Mouse (Mus musculus) frontal cortex, postnatal 25 days (tissue): ENCODE measurements at regions not wholly inside any gene's neighbourhood (a gene's known extent, or its start where the extent isn't known, plus 50 kb on each side); places are given as distances from the start of the nearest gene placed in this dataset.

Source experiments
- DNase-seq, 2 experiments: peaks; one replicate each; pipeline ENCODE4 v3.0.0; 2022; ENCODE audit warnings: low spot score in 2 of 2

DNA sequence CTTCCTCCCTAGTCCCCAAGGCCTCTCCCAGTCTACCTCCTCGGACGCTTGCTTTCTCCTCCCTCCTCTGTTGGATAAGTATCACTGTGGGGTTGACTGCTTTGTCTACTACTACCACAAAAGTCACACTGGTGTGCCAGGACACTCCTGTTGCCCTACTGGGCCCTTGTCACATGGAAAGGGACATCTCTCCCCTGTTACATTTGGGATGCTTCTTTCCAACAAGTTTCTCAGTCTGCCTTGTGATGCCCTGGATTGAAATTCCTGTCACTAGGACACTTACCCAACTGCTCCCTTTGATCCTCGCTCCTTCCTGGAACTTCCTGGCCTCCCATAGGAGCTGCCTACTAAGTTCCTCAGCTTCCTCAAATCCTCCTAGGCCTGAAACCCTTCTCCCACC lies 501.9 kb upstream of the Nox3 start:
- no peak for DNase-seq

DNA sequence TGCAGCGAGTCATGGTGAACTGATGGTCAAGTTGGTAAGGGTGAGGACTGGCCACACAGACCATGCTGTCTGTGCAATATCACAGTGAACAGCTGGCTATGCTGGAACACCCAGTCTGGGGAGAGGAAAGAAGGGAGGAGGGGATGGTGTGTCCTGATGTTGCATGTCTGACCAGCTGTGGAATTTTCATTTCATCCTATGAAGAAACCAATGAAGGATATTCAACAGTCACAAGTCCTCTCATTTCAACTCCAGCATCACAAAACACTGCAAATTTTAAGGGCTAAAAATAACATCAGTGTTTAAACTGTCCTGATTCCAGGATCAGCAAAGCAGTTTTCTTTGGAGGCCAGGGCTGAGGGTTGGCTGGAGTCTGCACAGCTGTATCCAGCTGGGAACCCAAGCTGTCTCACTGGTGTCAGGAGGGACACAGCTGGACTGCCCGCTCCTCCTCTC lies 503.7 kb upstream of the Nox3 start:
- no peak for DNase-seq

DNA sequence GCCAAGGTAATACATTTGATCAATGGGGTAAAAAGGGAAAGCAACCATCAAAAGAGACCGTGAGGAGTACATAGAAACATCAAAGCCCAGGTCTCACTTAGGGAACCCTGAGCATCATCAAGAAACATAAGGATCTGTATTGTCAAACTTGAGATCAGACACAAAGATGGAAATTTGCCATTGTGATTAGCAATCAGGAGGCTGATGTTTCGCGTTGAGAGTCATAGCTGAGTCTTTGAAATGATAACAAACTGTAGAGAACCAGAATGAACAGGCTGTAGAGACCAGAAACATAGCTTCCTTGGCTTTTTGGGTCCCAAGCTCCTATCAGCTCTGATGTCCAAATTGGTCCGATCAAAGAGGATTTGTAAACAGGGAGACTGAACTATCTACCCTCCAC lies 505.2 kb upstream of the Nox3 start:
- DNase-seq = no peak

DNA sequence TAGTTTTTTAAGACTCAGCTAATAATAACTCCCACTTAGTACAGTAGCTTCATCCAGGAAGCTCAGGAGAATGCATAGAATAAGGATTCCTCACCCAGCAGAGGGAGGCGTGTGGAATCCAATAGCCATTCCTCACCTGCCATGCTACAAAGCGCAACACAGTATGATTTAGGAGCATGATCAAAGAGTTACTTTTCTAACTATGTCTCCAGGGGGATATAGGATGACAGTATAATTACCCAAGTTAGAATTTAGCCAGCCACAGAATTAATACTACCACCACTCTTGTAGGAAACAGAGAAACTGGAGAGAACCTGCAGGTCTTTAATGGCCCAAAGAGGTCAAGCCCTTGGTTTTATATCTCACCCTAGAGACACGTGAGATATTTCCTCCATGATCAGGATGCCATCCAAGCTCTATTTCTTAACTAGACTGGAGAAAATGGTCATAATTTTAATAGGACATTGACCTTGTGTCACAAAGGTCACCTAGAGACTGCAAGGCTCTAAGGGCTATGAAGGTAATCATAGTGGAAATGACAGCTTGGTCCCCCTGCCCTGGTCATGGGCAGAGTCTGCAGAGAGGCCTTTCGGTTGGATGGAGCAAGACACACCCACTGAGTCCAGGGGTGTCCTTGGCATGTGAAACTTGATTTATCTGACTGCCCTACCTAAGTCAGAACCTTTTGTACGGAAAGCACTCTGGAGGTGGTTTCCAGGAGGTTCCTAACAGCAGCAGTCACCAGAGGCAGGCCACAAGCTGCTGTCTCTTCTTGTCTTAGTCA lies 512.3 kb upstream of the Nox3 start:
- DNase-seq = no peak

DNA sequence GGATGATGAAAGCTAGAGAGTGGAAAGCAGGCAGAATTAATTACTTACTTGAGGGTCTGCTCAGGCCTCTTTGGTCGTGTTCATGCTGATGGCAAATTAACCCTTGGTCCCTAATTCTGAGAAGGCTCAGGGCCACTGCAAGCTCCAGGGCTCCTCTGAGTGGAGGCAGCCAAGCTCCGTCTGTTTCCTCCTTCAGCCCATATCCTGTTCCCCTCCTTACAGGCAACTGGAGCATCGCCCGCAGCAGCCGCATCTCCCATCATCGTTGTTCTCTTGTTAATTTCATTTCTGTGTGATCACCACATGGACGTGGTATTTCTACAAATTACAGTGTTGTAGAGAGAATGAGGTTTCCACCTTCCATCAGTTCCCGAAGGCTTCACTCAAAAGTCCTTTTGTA lies 513.6 kb upstream of the Nox3 start:
- no peak for DNase-seq

DNA sequence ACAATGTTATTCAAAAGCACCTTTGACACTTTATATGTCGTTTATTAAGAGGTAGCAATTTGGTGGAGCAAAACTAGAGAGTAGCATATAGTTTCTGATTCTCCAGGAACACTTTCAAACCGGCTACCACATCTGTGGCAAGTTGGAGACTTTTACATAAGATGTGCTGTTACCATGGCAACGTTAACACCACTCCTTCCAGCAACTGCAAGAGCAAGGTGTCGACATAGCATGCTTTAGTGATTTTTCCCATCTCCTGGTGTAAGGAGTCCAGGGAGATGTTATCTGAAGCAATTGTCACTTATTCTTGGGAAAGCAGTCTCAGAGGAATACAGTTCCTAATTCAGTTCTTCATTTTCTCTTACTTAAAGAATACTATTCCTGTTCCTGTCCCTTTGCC lies 516.5 kb upstream of the Nox3 start:
- no peak for DNase-seq

DNA sequence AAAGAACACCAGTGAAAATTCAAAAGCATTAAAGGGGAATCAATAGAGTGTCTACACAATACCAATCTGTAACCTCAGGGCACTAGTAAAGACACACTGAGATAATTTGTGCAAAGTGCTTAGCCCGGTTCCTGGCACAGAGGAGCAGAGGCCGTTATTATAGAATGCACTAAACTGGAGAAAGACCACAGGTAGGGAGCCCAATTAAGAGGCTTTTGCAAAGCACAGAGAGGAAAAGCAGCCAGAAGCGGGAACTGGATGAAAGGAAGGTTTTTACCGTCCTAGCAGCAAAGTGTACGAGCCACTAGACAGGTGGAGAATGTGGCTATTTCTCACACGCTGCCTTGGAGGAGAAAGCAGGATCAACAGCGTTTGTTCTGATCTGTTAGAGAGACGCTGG lies 518.9 kb upstream of the Nox3 start:
- no peak for DNase-seq

DNA sequence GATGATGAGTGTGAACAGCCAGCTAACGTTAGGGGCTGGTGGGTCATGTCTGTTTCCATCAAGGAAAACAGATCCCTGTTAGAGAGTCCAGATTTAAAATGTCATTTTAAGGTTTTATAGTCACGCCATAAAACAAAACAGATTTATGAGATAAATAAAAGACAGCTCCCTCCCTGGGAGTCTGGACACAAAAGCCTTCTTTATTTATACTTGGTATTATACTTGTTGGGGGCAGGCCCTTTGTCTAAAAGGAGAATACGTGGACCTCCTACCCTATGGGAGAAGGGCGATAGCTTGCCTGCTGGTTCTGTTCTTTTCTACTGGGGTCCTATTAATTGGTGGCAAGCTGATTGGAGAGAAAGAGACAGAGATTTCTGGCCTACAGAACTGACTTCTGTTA lies 520.1 kb upstream of the Nox3 start:
- DNase-seq = no peak

DNA sequence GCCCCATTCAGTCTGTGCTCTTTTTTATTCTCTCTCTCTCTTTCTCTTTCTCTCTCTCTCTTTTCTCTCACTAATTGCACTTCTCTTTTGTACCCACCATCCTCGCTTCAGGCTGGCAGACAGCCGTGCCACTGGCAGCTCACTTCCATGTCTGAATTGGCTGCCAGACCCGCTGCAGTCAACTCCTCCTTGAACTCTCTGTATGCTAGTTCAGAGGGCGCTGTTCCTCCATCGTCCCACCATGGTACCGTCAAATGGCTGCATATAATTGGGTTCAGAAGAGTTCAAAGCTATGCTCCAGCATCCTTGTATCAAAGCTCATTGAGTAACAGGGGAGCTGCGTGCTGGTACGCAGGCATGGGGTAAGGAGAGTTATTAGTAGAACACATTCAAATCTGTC lies 520.7 kb upstream of the Nox3 start:
- no peak for DNase-seq

DNA sequence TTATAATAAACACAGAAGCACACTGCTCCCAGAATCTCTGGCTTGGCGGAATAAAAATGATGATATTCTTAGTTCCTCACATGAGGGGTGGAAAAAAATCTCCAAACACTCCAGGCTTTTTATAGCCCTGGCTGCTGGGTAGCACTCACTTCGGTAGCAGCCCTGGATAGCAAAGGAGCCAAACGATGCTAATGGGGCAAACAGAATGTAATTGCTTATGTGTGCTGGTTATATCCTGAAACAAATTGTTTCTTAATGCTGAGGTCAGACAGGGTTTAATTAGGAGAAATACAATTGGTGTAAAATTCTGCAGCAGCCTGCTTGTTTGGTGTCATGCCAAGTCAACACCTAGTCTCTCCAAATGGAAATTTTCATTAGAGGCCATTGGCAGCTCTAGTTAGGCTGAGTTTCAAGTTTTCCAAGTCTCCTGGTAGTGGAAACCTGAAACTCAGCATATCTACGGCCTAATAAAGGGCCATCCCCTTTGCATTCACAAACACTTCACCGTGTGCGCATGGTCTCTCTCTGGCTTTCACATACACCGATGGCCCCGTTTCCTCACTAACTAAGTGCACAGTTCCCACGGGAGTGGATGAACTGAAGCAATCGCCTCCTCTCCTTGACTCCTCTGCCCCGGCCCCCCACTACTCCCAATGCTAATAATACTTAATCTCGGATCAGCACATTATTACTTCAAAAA lies 524.8 kb upstream of the Nox3 start:
- DNase-seq = no peak

DNA sequence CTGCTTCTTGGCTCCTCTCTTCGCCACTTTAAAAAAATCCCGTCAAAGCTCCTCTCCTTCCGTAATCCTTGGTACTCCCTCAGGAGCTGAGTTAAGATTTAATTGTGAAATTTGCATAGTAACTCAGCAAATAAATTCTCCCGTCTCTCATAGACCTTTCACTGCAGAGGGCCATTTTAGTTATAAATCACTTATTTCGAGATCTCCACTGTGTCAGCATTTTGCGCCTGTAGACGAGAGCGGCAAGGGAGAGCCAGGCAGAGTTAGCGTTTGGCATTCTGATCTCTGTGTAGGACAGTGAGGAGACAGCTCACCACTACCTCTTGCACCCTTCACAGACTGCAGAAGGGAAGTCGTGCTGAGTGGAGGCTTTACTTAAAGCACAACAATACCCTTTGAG lies 531.8 kb upstream of the Nox3 start:
- no peak for DNase-seq

DNA sequence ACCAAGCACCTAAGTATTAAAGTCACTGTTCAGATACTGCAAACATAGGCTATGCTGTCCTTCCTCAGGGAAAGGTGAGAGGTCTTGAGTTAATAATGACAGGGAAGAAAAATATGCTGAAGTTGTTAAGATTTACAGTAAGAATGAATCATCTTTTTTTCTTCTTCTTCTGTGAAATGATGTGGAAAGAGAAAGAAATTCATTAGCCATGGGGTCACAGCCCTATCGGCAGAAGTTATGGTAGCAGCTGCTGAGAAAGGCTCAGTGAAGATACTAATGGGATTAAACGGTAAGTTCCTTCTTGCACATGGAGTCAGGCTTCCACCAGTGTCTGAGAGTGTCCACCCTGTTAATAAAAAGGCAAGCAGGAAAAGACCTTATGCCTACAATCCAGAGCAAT lies 533.9 kb upstream of the Nox3 start:
- no peak for DNase-seq

DNA sequence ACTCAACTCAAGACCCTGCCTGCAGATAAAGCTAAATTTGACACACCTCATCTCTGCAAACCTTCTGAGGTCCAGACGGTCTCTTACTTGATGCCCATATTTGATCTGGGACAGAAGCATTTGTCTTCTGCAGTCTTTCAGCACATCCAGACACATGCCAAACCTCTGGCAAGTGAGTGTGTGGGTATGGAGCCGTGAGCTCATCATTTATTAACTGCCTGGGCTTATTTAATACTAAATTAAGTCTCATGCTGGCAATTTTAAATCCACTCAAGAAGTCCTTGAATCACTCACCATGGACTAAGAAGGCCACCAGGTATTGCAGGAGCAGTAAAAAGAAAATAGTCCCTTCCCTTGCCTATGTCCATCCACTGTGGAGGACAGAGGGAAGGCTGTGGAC lies 554.4 kb upstream of the Nox3 start:
- no peak for DNase-seq

DNA sequence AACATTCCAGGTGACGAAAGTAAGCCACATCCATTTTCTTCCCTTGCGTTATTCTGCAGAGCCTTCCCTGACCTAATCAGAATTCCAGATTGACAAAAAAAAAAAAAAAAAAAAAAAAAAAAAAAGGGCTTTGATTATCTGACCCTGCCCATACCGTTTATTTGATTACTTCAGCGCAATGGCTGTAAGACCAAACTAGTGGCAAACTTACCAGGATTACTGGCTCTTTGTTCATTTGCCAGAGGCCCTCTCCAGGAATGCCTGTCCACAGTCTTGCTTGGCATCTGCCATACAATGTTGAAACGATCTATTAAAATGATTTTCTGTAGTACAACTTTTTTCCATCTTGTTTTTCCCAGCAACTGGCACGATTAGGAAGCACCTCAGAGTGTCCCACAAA lies 569.4 kb upstream of the Nox3 start:
- DNase-seq = no peak

DNA sequence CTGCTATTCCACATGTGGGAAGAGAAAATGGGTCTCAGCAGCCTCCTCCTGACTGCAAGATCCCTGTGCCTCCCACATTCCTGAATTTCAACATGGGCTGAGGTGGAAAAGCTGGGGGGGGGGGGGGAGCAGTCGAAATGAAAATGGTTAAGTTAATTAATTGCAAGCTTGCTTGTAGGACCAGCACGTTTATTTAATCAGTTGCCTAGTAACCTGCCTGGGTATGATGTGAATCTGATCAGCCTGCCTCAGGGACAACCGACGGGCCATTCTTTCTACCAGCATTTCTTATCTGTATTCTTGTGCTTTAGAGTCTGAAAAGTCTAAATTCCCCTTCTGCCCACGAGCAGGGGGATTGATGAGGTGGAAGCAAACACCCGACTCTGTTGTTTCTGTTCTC lies 569.9 kb upstream of the Nox3 start:
- DNase-seq = no peak

DNA sequence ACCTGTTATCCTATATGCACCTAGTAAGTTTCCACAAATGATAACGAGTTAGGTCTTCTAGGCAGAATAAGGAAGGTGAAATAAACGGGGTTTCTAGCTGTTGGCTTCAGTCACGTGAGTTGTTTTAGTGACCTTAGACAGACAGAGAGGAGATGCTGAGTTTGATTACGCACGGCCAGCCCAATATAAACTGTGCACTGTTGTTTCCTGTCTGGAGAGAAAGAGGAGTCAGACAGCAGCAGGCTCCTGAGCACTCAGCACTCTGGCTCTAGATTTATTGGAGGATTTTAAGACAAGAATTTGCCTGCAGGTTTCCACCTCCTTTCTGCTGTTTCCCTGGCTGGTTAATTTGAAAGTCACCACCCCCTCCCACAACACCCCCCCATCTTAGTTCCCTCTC lies 570.4 kb upstream of the Nox3 start:
- DNase-seq = no peak

DNA sequence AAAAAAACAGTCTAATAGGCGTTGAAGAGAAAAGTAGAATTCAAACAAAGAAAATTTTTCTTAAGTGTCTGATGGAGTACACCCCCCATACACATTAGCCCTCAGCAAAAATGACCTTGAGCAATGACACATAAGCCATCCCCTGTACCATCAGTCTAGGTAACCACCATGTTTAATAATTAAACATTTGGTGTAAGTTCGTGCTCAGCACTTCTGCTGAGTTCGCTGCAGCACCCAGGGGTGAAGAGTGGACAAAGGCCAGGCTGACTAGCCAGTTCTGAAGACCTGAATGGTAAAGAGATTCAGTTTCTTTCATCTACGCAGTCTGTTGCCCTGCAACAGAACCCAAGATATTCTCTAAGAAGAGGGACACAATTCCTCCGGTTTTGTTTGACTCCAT lies 572.3 kb upstream of the Nox3 start:
- DNase-seq = no peak

DNA sequence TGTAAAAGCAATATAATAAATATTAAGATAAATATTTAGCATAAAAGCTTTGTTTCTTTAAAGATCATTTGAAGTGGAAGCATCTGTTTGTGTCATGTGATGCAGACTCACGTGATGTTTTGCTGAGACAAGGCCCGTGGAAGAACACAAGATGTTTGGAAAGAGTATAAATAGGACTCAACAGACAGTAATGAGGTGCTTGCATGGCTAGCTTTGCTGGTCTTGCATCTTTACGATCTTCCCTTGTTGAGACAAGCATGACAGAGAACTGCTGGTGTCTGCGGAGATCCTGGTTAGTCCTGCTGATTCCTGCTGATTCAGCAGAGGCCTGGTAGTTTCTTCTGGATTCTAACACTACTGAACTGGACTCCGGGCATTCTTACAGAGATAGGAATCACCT lies 576.4 kb upstream of the Nox3 start:
- no peak for DNase-seq

DNA sequence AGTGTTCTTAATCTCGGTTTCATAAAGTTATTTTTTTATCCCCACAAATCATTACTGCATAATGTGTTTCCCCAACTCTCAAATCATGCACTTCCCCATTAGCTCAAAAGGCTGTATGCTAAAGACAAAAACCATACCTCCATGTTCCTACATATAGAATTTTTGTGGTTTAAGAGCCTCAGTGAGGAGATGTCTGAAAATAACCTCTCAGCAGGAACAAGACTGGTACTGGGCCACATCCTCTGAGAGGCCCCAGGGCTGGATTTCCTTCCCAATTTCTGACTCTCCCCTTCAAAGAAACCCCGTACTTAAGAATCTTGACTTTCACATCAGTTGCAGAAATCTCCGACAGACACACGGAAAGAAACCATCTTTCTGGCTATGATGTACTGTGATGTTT lies 580.7 kb upstream of the Nox3 start:
- DNase-seq = no peak

DNA sequence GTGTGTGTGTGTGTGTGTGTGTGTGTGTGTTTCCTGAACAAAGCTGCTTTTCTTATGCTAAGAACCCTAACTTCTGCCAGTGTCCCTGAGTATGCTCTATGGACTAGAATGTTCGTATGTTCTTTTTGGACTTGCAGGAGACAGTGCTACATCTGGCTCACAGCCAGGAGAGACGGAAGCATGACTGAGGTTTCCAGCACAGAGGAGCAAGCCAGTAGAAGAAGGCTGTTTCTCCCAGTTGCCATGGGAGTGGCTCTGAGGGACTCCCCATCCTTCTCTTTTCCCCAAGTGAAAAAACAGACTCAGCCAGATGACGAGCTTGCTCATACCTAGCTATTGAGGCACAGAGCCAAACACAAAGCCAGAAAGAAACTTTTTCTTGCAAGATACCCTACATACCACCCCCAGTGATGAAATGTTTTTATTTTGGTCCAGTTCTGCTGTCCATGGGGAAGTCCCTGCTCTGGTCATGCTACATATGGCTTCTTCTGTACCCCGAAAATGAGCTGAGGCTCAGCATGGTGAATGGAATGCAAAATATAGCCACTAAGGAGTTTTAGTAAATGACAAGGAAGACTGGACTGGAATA lies 582.3 kb upstream of the Nox3 start:
- no peak for DNase-seq

DNA sequence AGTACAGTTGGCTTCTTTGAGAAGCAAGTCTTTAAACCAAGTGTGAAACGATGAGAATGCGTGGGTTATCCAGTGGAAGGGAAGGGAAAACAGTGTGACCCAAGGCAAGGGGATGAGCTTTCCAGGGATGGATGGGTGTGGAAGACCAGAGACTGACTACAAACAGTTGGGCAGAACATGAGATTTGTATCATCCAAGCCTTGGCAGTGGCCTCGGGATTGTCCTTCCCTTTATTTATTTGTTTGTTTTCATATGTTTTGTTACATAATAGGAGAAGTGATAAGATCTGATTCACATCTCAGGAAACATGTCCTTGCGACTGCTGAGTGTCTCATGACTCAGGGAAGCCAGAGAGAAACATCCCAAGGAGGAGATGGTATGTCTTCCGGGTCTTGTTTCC lies 585.4 kb upstream of the Nox3 start:
- no peak for DNase-seq

DNA sequence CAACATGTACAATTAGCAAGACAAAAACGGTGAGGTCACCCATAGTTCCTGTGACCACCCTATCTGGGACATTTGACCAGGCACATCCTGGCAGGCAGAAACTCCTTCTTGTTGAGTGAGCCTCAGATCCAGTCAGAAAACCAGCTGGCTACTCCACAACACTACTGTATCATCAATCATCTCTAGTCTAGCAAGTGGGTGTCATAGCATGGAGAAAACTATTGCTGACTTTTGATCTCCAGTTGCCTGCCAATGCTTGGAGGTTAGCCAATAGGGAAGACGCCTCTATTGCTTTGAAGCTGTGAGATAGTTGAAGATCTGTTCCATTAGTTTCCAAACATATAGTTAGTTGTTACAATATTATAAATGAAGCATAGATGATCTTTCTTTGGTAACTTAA lies 595.4 kb upstream of the Nox3 start:
- DNase-seq = no peak

DNA sequence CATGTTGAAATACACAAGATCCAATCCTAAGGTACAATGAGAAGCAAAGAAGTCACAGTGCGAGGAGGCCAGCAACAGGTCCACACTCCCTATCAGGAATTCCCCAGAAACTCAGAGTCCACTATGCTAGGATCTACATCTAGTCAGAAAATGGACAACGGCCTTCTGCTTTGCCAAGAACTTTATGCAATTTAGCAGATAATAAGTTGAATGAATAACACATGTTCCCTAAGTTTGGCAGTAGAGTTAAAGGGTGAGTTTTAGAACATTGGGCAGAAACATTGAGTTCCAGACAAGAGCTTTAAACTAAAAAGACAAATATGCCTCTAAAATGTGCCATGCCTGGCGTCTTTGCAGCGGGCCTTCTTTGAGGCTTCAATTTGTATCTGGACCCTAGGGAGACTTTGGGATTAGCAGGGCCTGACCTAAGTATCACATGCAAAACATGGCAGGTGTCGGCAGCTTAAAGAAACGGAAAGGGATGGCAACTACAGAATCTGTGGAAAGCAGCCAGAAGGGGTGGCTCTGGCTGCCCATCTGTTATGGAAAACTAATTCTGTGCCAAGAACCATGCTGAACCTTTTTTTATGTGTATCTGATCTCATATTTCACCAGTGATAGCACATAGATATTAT lies 600.6 kb upstream of the Nox3 start:
- DNase-seq = no peak
